Comparison of ENCODE assay signal across 23 mouse cellular contexts in the genomic region with DNA sequence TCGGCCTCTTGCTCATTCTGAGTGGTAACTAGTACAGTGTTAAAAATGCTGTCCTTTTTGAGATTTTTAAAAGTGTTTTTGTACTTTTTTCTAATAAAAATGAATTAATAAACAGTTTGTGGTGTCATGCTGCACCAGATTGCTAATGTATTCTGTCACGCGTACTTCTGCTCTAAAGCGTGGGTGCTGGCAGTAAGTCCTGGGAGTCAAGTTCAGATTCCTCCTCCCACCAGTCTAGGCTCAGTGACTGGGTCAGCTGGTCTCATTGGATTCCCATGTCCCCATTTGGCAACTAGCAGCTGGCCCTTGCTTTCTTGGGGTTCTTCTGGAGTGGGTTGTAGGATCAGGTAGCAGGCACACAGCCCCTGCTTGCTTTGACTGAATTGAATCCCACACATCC. TPM values are rescaled to one million over a fixed set of nuclear protein-coding genes. Genes with fewer than 3 reads are reported as not detected.
"Had no signal": no experiment of that assay in that cellular context is flagged by ENCODE, and none has a peak within 500 bp of the region (broad histone marks: within the 10 kb centered on the region; RNA-seq: fewer than 3 reads in every experiment).

No protein-coding gene starts in this region.

- H3K4me1 ChIP-seq: neural tube, embryonic 12.5 days; stomach, embryonic 15.5 days had no signal

- H3K27ac ChIP-seq: neural tube, embryonic 12.5 days; neural tube, embryonic 13.5 days; neural tube, embryonic 15.5 days; stomach, embryonic 15.5 days; stomach, postnatal 0 days had no signal

- H3K4me3 ChIP-seq: neural tube, embryonic 12.5 days; neural tube, embryonic 13.5 days; neural tube, embryonic 15.5 days; stomach, embryonic 15.5 days had no signal

- DNase-seq: retina, postnatal 1 day; right cerebral cortex, adult 18-20 months; right cerebral cortex, postnatal 14 days; right cerebral cortex, postnatal 25 days; right cerebral cortex, postnatal 4 days; spleen, adult 18-20 months; thymus, adult 18-20 months; thymus, adult 2 months; thymus, postnatal 14 days; thymus, postnatal 25 days; thymus, postnatal 36 days; thymus, postnatal 4 days had no signal

- H3K9ac ChIP-seq: neural tube, embryonic 12.5 days; neural tube, embryonic 13.5 days; neural tube, embryonic 15.5 days; stomach, embryonic 15.5 days had no signal

- H3K27me3 ChIP-seq: neural tube, embryonic 12.5 days; neural tube, embryonic 13.5 days; neural tube, embryonic 15.5 days; stomach, embryonic 15.5 days had no signal

- H3K4me2 ChIP-seq: neural tube, embryonic 12.5 days; neural tube, embryonic 13.5 days; neural tube, embryonic 15.5 days; stomach, embryonic 15.5 days had no signal

- H3K9me3 ChIP-seq: neural tube, embryonic 12.5 days; neural tube, embryonic 13.5 days; neural tube, embryonic 15.5 days; stomach, embryonic 15.5 days had no signal

- H3K36me3 ChIP-seq: neural tube, embryonic 12.5 days; neural tube, embryonic 13.5 days; neural tube, embryonic 15.5 days; stomach, embryonic 15.5 days had no signal

RNA-seq across cellular contexts. Expression of gene Mt4, which starts 6.9 kb away (rescaled TPM):
- total RNA-seq: neutrophil, adult 5-6 weeks had no signal
- polyA plus RNA-seq: neural tube, embryonic 12.5 days; neural tube, embryonic 13.5 days; neural tube, embryonic 14.5 days; neural tube, embryonic 15.5 days; small intestine, adult 2 months; spleen, adult 2 months; stomach, embryonic 14.5 days; urinary bladder, adult 2 months had no signal

RNA-seq across cellular contexts. Expression of gene Mt3, which starts 22.3 kb away (rescaled TPM):
- total RNA-seq: neutrophil, adult 5-6 weeks had no signal
- polyA plus RNA-seq: spleen, adult 2 months had no signal

RNA-seq across cellular contexts. Expression of gene Mt2, which starts 42.3 kb away (rescaled TPM):
- total RNA-seq: neutrophil, adult 5-6 weeks had no signal
